Mouse (Mus musculus): ENCODE results near the gene Ifna11. TPM values are rescaled to one million over a fixed set of nuclear protein-coding genes. Genes with fewer than 3 reads are reported as not detected.
"Not testable (repeated sequence)": the region's sequence is repeated elsewhere in the genome, so short reads cannot be mapped to it uniquely, and the experiment has no call there.

Ifna11 gene
- polyA plus RNA-seq, 1 experiment from 2014 or later: not detected

GRCm38 (mm10) chr4:88799365-88799764 lies 20.4 kb upstream of the Ifna11 start, which contains the start of gene Gm13285:
Gene Gm13285, plus strand, starts transcription at chr4:88799665.
- not testable (repeated sequence) for H3K4me3 ChIP-seq; H3K36me3 ChIP-seq; H3K9ac ChIP-seq; H3K27me3 ChIP-seq; H3K4me1 ChIP-seq; H3K9me3 ChIP-seq; ATAC-seq (ENCODE audit: insufficient number of reproducible peaks, insufficient read depth, low FRiP score, low TSS enrichment, low read depth); H3K4me2 ChIP-seq; H3K27ac ChIP-seq
- WGBS: 20% methylated on average over 6 of the region's 7 CpGs

- whole genome bisulfite sequencing: no CpG with 5 or more reads among the region's 29 CpGs
- not testable (repeated sequence) for H3K4me3 ChIP-seq; H3K4me1 ChIP-seq; ATAC-seq (ENCODE audit: insufficient number of reproducible peaks, insufficient read depth, low FRiP score, low TSS enrichment, low read depth); H3K9ac ChIP-seq; H3K36me3 ChIP-seq; H3K27me3 ChIP-seq; H3K27ac ChIP-seq; H3K9me3 ChIP-seq
- H3K4me2 ChIP-seq: peak within 1 kb of the TSS; percentile 35; the same call in 1 of the 2 replicates
Measured at GRCm38 (mm10) chr4:88802954-88803353, 16.8 kb upstream of the Ifna11 start, which contains the start of gene Gm13287. Gene Gm13287, plus strand, starts transcription at chr4:88803254.

DNA sequence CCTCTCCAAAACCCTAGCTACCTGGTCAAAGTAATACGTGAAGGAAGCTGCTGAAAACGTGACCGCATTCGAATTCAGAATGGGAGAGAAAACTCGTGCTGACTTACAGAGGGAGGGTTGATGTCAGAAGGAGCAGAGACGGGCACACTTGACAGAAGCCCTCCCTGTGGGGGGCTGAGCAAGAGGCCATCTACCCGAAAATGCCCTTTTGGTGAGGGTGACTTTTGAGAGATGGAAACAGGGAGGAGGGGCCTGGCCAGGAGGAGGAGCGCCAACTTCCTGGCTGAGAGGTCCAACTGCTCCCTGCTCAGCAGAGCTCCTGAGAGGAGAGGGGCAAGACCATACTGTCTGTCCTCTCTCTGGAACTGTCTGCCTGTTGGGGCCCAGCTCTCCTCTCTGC lies 14.5 kb upstream of the Ifna11 start, which contains the start of gene Gm13288:
Gene Gm13288 (plus strand): TSS at position 301 of the 400 bp plus-strand sequence.
- not testable (repeated sequence) for ATAC-seq (ENCODE audit: insufficient number of reproducible peaks, insufficient read depth, low FRiP score, low TSS enrichment, low read depth); H3K4me1 ChIP-seq; H3K9me3 ChIP-seq; H3K27me3 ChIP-seq; H3K36me3 ChIP-seq; H3K27ac ChIP-seq
- Histone ChIP-seq H3K4me3 (peak within 1 kb of the TSS; percentile 32), H3K4me2 (peak within 1 kb of the TSS; percentile 45), H3K9ac (0 out of 2 replicates have a peak within 1 kb of the TSS, but pooled peaks have one; percentile 55)
- no CpG with 5 or more reads among the region's 8 CpGs for WGBS

- peak overlapping the region; percentile 45 for H3K4me2 ChIP-seq
- ATAC-seq (ENCODE audit: insufficient number of reproducible peaks, insufficient read depth, low FRiP score, low TSS enrichment, low read depth); H3K4me1 ChIP-seq; H3K27ac ChIP-seq; H3K9me3 ChIP-seq; H3K36me3 ChIP-seq; H3K27me3 ChIP-seq: not testable (repeated sequence)
- 0 out of 2 replicates have a peak overlapping the region, but pooled peaks have one; percentile 55 for H3K9ac ChIP-seq
- H3K4me3 ChIP-seq: peak overlapping the region; percentile 32
- WGBS: 0% methylated on average over 13 of the region's 34 CpGs
Measured at GRCm38 (mm10) chr4:88805761-88806160, 14.0 kb upstream of the Ifna11 start.

DNA sequence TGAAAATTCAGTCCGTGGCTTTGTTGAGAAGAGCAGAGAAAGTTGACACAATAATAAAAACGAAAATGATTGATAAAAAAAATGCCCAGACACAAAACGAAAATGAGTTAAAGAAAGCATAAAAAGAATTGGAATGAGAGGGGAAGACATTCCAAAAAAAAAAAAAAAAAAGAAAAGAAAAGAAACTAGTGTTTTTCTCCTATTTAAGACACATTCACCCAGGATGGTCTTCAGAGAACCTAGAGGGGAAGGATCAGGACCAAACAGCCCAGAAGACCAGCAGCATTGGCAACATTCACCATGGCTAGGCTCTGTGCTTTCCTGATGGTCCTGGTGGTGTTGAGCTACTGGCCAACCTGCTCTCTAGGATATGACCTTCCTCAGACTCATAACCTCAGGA lies 3.8 kb upstream of the Ifna11 start, which contains the start of gene Ifna7:
Gene Ifna7 (plus strand): TSS at position 301 of the 400 bp plus-strand sequence.
- Histone ChIP-seq H3K4me3 (no peak within 1 kb of the TSS), H3K36me3 (no peaks in the 10 kb centered on the region), H3K4me2 (no peak within 1 kb of the TSS), H3K9ac (no peak within 1 kb of the TSS), H3K9me3 (no peaks in the 10 kb centered on the region), H3K27ac (no peak within 1 kb of the TSS), H3K4me1 (no peaks in the 10 kb centered on the region), H3K27me3 (0 out of 2 replicates have a peak, but pooled peaks cover 3% of the 10 kb centered on the region)
- 63% methylated on average over 3 of the region's 3 CpGs for WGBS
- ATAC-seq (ENCODE audit: insufficient number of reproducible peaks, insufficient read depth, low FRiP score, low TSS enrichment, low read depth): no peak

- Histone ChIP-seq H3K36me3 (no peaks in the 10 kb centered on the region), H3K9ac (no peak overlapping the region), H3K9me3 (no peaks in the 10 kb centered on the region), H3K27ac (no peak overlapping the region), H3K4me1 (no peaks in the 10 kb centered on the region), H3K27me3 (0 out of 2 replicates have a peak, but pooled peaks cover 2% of the 10 kb centered on the region), H3K4me3 (no peak overlapping the region), H3K4me2 (no peak overlapping the region)
- WGBS: 23% methylated on average over 4 of the region's 4 CpGs
- no peak for ATAC-seq (ENCODE audit: insufficient number of reproducible peaks, insufficient read depth, low FRiP score, low TSS enrichment, low read depth)
Measured at GRCm38 (mm10) chr4:88822995-88823394, 3.2 kb downstream of the Ifna11 start.

DNA sequence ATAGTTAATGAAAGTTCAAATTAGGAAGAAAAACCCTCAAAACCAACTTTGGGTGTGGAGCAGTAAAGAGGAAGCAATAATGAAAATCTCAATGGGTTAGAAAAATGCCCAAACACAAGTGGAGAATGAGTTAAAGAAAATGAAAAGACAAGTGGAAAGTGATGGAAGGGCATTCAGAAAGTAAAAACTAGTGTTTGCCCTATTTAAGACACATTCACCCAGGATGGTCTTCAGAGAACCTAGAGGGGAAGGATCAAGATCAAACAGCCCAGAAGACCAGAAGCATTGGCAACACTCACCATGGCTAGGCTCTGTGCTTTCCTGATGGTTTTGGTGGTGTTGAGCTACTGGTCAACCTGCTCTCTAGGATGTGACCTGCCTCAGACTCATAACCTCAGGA lies 7.4 kb downstream of the Ifna11 start, which contains the start of gene Ifna6:
Gene Ifna6 (plus strand): TSS at position 301 of the 400 bp plus-strand sequence.
- not testable (repeated sequence) for ATAC-seq (ENCODE audit: insufficient number of reproducible peaks, insufficient read depth, low FRiP score, low TSS enrichment, low read depth); H3K4me3 ChIP-seq; H3K36me3 ChIP-seq; H3K27ac ChIP-seq; H3K4me1 ChIP-seq; H3K9ac ChIP-seq; H3K9me3 ChIP-seq; H3K4me2 ChIP-seq; H3K27me3 ChIP-seq

DNA sequence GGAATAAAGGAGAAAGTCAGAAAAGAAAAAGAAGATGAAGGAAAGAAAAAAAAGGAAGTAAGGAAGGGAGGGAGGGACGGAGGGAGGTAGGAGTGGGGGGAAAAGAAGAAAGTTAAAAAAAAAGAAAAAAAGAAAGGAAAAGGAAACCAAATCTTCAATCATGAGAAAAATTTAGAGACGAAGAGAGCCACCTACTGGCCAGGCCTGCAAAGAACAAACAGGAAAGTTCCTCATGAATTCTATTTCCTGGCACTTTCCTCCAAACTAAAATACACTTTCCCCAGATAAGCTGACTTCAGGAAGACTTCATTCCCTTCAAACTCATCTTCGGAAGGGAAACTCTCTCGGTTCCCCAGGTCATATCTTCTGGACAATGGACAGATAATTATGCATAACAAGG lies 10.8 kb downstream of the Ifna11 start:
- Histone ChIP-seq H3K4me3 (no peak overlapping the region), H3K27me3 (no peaks in the 10 kb centered on the region), H3K9ac (no peak overlapping the region), H3K36me3 (no peaks in the 10 kb centered on the region), H3K27ac (no peak overlapping the region), H3K9me3 (no peaks in the 10 kb centered on the region), H3K4me1 (no peaks in the 10 kb centered on the region), H3K4me2 (no peak overlapping the region)
- 25% methylated on average over 4 of the region's 4 CpGs for WGBS
- ATAC-seq (ENCODE audit: insufficient number of reproducible peaks, insufficient read depth, low FRiP score, low TSS enrichment, low read depth): no peak

- H3K9me3 ChIP-seq; H3K9ac ChIP-seq; H3K36me3 ChIP-seq; H3K4me1 ChIP-seq; H3K4me3 ChIP-seq; H3K27ac ChIP-seq; H3K4me2 ChIP-seq; ATAC-seq (ENCODE audit: insufficient number of reproducible peaks, insufficient read depth, low FRiP score, low TSS enrichment, low read depth); H3K27me3 ChIP-seq: not testable (repeated sequence)
- WGBS: 83% methylated on average over 1 of the region's 1 CpGs
Measured at GRCm38 (mm10) chr4:88835225-88835624, 15.5 kb downstream of the Ifna11 start, which contains the start of gene Ifna5. Gene Ifna5, plus strand, starts transcription at chr4:88835525.

DNA sequence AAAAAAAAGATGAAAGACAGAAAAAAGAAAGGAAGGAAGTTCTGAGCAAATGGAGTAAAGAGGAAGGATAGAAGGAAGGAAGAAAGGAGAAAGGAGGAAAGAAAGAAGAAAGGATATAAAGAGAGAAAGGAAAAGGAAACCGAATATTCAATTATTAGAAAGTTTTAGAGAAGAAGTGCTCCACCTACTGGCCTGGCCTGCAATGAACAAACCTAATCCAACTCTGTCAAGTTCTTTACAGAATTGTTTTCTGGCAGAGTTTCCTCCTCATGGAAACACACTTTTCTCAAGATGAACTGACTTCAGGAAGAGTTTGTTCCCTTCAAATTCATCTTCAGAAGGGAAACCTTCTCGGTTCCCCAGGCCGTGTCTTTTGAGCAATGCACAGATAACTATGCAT lies 19.1 kb downstream of the Ifna11 start:
- Histone ChIP-seq H3K4me1 (no peaks in the 10 kb centered on the region), H3K9me3 (no peaks in the 10 kb centered on the region), H3K4me2 (no peak overlapping the region), H3K4me3 (no peak overlapping the region), H3K27ac (no peak overlapping the region), H3K27me3 (no peaks in the 10 kb centered on the region), H3K36me3 (no peaks in the 10 kb centered on the region), H3K9ac (no peak overlapping the region)
- 47% methylated on average over 3 of the region's 3 CpGs for WGBS
- no peak for ATAC-seq (ENCODE audit: insufficient number of reproducible peaks, insufficient read depth, low FRiP score, low TSS enrichment, low read depth)

DNA sequence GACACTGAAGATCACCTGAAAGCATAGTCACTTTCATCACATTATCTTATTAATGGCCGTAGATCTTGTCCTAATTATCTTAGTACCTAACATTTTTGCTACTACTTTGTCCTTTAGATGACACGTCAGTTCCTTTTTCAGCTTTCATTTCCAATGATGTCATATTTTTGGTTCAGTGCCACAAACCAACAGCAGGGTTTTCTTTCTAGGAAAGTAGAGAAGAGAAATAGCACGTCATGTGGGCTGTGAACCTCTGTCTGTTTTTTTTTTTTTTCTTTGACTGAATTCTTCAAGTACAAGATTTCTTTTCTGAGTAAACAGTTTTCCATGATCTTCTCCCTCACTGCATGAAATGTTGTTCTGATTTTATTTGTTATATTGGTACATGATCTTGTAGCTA lies 20.3 kb downstream of the Ifna11 start:
- H3K4me1 ChIP-seq: no peaks in the 10 kb centered on the region
- no peak overlapping the region for H3K4me3 ChIP-seq
- WGBS: 70% methylated on average over 3 of the region's 3 CpGs
- no peak overlapping the region for H3K9ac ChIP-seq
- no peaks in the 10 kb centered on the region for H3K9me3 ChIP-seq
- H3K36me3 ChIP-seq: no peaks in the 10 kb centered on the region
- no peak for ATAC-seq (ENCODE audit: insufficient number of reproducible peaks, insufficient read depth, low FRiP score, low TSS enrichment, low read depth)
- no peak overlapping the region for H3K4me2 ChIP-seq
- no peak overlapping the region for H3K27ac ChIP-seq
- H3K27me3 ChIP-seq: no peaks in the 10 kb centered on the region

DNA sequence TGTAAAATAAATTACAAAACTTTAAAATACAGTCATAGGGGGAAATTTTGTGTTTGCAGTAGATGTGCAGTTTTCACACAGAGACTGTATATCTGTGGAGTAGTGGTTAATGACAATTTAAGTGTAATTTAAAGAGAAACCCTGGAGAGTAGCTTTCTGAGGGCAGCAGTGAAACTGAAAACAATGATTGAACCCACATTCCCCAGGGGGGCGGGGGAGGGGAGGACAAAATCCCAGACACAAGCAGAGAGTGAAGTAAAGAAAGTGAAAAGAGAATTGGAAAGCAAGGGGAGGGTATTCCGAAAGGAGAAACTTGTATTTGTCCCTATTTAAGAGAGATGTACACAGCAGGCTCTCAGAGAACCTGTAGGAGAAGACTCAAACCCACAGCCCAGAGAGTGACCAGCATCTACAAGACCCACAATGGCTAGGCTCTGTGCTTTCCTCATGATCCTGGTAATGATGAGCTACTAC lies 21.7 kb downstream of the Ifna11 start, which contains the start of gene Ifna4:
Gene Ifna4 (plus strand): TSS at position 424 of the 474 bp plus-strand sequence.
- 34% methylated on average over 2 of the region's 2 CpGs for WGBS
- ATAC-seq (ENCODE audit: insufficient number of reproducible peaks, insufficient read depth, low FRiP score, low TSS enrichment, low read depth): no peak

More for the DNA sequence above, 21.7 kb downstream of the Ifna11 start, which contains the start of gene Ifna4:
- Histone ChIP-seq H3K4me2 (no peak within 1 kb of the TSS), H3K4me3 (no peak within 1 kb of the TSS), H3K27ac (no peak within 1 kb of the TSS), H3K4me1 (no peaks in the 10 kb centered on the region), H3K27me3 (no peaks in the 10 kb centered on the region), H3K9ac (no peak within 1 kb of the TSS), H3K9me3 (no peaks in the 10 kb centered on the region), H3K36me3 (no peaks in the 10 kb centered on the region)
